Mouse (Mus musculus): ENCODE results near the gene Vmn1r82. TPM values are rescaled to one million over a fixed set of nuclear protein-coding genes. Genes with fewer than 3 reads are reported as not detected.

Gene Vmn1r82
- total RNA-seq (2023) = not detected in 4 replicates

GRCm38 (mm10) chr7:12300130-12300529, at the start of gene Vmn1r82:
Vmn1r82 (plus strand) TSS chr7:12300430.

GRCm38 (mm10) chr7:12268169-12268568, 32.1 kb upstream of the Vmn1r82 start, which contains the start of gene Vmn1r81:
Vmn1r81 (minus strand) TSS chr7:12268269.

GRCm38 (mm10) chr7:12329381-12329780, 29.2 kb downstream of the Vmn1r82 start, which contains the start of gene Vmn1r83:
Vmn1r83 (minus strand) TSS chr7:12329481.

Other genes with a start within 250 kb of the Vmn1r82 start
- not detected in 4 replicates for gene Vmn1r78, start 150.2 kb upstream of the Vmn1r82 start, total RNA-seq (2023)
- gene Vmn1r79, start 129.2 kb upstream of the Vmn1r82 start, total RNA-seq (2023) = not detected in 4 replicates
- not detected in 4 replicates for gene Vmn1r80, start 111.1 kb upstream of the Vmn1r82 start, total RNA-seq (2023)
- gene Vmn1r81, start 32.2 kb upstream of the Vmn1r82 start, total RNA-seq (2023) = not detected in 4 replicates
- gene Vmn1r83, start 29.1 kb downstream of the Vmn1r82 start, total RNA-seq (2023) = not detected in 4 replicates
- not detected in 4 replicates for gene Vmn1r84, start 68.8 kb downstream of the Vmn1r82 start, total RNA-seq (2023)
- 1.7 to 5.5 TPM (median 2.1 TPM) in 4 replicates for gene Zfp551, start 122.3 kb downstream of the Vmn1r82 start, total RNA-seq (2023)
- 6.2 to 7.9 TPM (median 6.6 TPM) in 4 replicates for gene Zfp606, start 177.9 kb downstream of the Vmn1r82 start, total RNA-seq (2023)
- not detected in 4 replicates for gene 2900092C05Rik, start 212.1 kb downstream of the Vmn1r82 start, total RNA-seq (2023)